Mouse (Mus musculus) liver, postnatal 0 days (tissue): ENCODE data around the gene Akr1c14. TPM values are rescaled to one million over a fixed set of nuclear protein-coding genes. Genes with fewer than 3 reads are reported as not detected.

Experiments used
- ATAC-seq: fragments of 200-750 bp; cut with Nextera tagmentation; 2 replicates; pipeline ENCODE4 v1.8.0; 2017; ENCODE audit warnings: mild to moderate bottlenecking, moderate library complexity
- DNase-seq: peaks from one replicate; pipeline ENCODE4 v3.0.0-alpha.2; 2016
- H3K27ac ChIP-seq: fragments of 300-500 bp; sonication (generic); 2 replicates; pipeline ENCODE4 v1.5.1; 2014; ENCODE audit warnings: antibody characterized with exemption, moderate library complexity, mild to moderate bottlenecking, low read depth
- H3K27me3 ChIP-seq: fragments of 300-500 bp; sonication (generic); 2 replicates; pipeline ENCODE4 v1.6.1; 2014; ENCODE audit warnings: low read length, control low read depth, mixed read lengths; ENCODE audit not compliant: insufficient read depth
- H3K36me3 ChIP-seq: fragments of 300-500 bp; sonication (generic); replicated peaks from 2 replicates; pipeline ENCODE4 v1.6.1; 2014; ENCODE audit warnings: mild to moderate bottlenecking, control low read depth, low read length, moderate library complexity, mixed read lengths; ENCODE audit not compliant: insufficient read depth
- H3K4me1 ChIP-seq: fragments of 300-500 bp; sonication (generic); 2 replicates; pipeline ENCODE4 v1.6.1; 2014; ENCODE audit warnings: antibody characterized with exemption, mild to moderate bottlenecking, control low read depth; ENCODE audit not compliant: insufficient read depth
- H3K4me2 ChIP-seq: fragments of 300-500 bp; sonication (generic); 2 replicates; pipeline ENCODE4 v1.6.1; 2014; ENCODE audit warnings: low read depth, mild to moderate bottlenecking, low read length, moderate library complexity, mixed read lengths
- H3K4me3 ChIP-seq: fragments of 300-500 bp; sonication (generic); 2 replicates; pipeline ENCODE4 v1.5.1; 2014; ENCODE audit warnings: low read depth, low read length
- H3K9ac ChIP-seq: fragments of 300-500 bp; sonication (generic); replicated peaks from 2 replicates; pipeline ENCODE4 v1.6.1; 2014; ENCODE audit warnings: mild to moderate bottlenecking, moderate library complexity
- H3K9me3 ChIP-seq: fragments of 300-500 bp; sonication (generic); 2 replicates; pipeline ENCODE4 v1.6.1; 2016; ENCODE audit warnings: mild to moderate bottlenecking, control low read depth, low read length, mixed read lengths
- CTCF ChIP-seq: sonication (generic); IDR thresholded peaks from 2 replicates; pipeline ENCODE4 v1.5.1; 2016; ENCODE audit warnings: antibody characterized with exemption, low read depth
- EP300 ChIP-seq: IDR thresholded peaks from 2 replicates; pipeline ENCODE4 v1.6.1; 2016; ENCODE audit warnings: antibody characterized with exemption, low read depth, mild to moderate bottlenecking
- WGBS: fragments of 180-500 bp; shearing (Covaris S2); extraction: QIAGEN DNeasy Blood & Tissue Kit; methylation state at CpG from one replicate; pipeline ENCODE4 v1.1.7; 2014; ENCODE audit not compliant: insufficient replicate concordance; 5-methylcytosine and 5-hydroxymethylcytosine counted together
- polyA plus RNA-seq: library from polyadenylated mRNA; unstranded; fragments of >200 nt; fragmentation: Nextera tagmentation; extraction: Ambion mirVana; gene quantifications from 2 replicates; pipeline ENCODE4 v1.2.1, GENCODE M21; 2015

Akr1c14 gene
- polyA plus RNA-seq, 1 experiment from 2014 or later: 41.2 TPM

GRCm38 (mm10) chr13:4131317-4131716 lies 82.5 kb downstream of the Akr1c14 start:
- no peak for DNase-seq
- no peaks in the 10 kb centered on the region for H3K9me3 ChIP-seq
- H3K4me1 ChIP-seq: no peaks in the 10 kb centered on the region
- no peaks in the 10 kb centered on the region for H3K27me3 ChIP-seq
- TF ChIP-seq EP300: no peak
- no peak for TF ChIP-seq CTCF
- no peak overlapping the region for H3K27ac ChIP-seq
- H3K9ac ChIP-seq: no peak overlapping the region
- H3K36me3 ChIP-seq: no peaks in the 10 kb centered on the region
- no peak overlapping the region for H3K4me3 ChIP-seq
- no peak overlapping the region for H3K4me2 ChIP-seq
- 80% methylated on average over 1 of the region's 1 CpGs for WGBS
- no peak for ATAC-seq

GRCm38 (mm10) chr13:4131721-4132120 lies 82.9 kb downstream of the Akr1c14 start:
- H3K27me3 ChIP-seq: no peaks in the 10 kb centered on the region
- ATAC-seq: no peak
- no peaks in the 10 kb centered on the region for H3K36me3 ChIP-seq
- TF ChIP-seq CTCF: no peak
- no peak for TF ChIP-seq EP300
- DNase-seq: no peak
- H3K4me2 ChIP-seq: no peak overlapping the region
- no peak overlapping the region for H3K4me3 ChIP-seq
- no peaks in the 10 kb centered on the region for H3K4me1 ChIP-seq
- no peak overlapping the region for H3K27ac ChIP-seq
- H3K9me3 ChIP-seq: no peaks in the 10 kb centered on the region
- 46% methylated on average over 3 of the region's 3 CpGs for WGBS
- no peak overlapping the region for H3K9ac ChIP-seq

- H3K4me3 ChIP-seq: no peak overlapping the region
Measured at GRCm38 (mm10) chr13:4133070-4133469, 84.3 kb downstream of the Akr1c14 start.

More at GRCm38 (mm10) chr13:4133070-4133469, 84.3 kb downstream of the Akr1c14 start:
- Histone ChIP-seq H3K4me2 (no peak overlapping the region), H3K4me1 (no peaks in the 10 kb centered on the region), H3K36me3 (no peaks in the 10 kb centered on the region), H3K27ac (no peak overlapping the region), H3K9me3 (no peaks in the 10 kb centered on the region), H3K27me3 (no peaks in the 10 kb centered on the region), H3K9ac (no peak overlapping the region)
- ATAC-seq (no peak), DNase-seq (peak; percentile 37)
- WGBS: 36% methylated on average over 2 of the region's 2 CpGs
- TF ChIP-seq EP300: no peak
- peak; percentile 60 for TF ChIP-seq CTCF

Other genes starting within 250 kb of the Akr1c14 start
- gene Calml3, start 244.7 kb upstream of the Akr1c14 start, polyA plus RNA-seq: not detected in 2 replicates
- gene Calm4, start 211.3 kb upstream of the Akr1c14 start, polyA plus RNA-seq: not detected in 2 replicates
- gene Calm5, start 194.8 kb upstream of the Akr1c14 start, polyA plus RNA-seq: not detected in 2 replicates
- gene Net1, start 130.8 kb upstream of the Akr1c14 start, polyA plus RNA-seq: 44.9 and 46.5 TPM in 2 replicates
- gene Tubal3, start 130.7 kb upstream of the Akr1c14 start, polyA plus RNA-seq: 0.08 TPM in 1 of 2 replicates, not detected in the other
- not detected in 2 replicates for gene Ucn3, start 103.7 kb upstream of the Akr1c14 start, polyA plus RNA-seq
- 26.8 and 30.5 TPM in 2 replicates for gene Akr1c18, start 101.6 kb downstream of the Akr1c14 start, polyA plus RNA-seq
- gene Akr1c13, start 142.1 kb downstream of the Akr1c14 start, polyA plus RNA-seq: 42.7 and 54.1 TPM in 2 replicates
- 13.1 and 15.9 TPM in 2 replicates for gene Akr1c19, start 179.7 kb downstream of the Akr1c14 start, polyA plus RNA-seq
- 30.8 and 36.6 TPM in 2 replicates for gene Akr1c12, start 230.4 kb downstream of the Akr1c14 start, polyA plus RNA-seq